Mouse (Mus musculus) cerebellum, adult 11-12 months (tissue): ENCODE measurements around the gene Nae1.
"Not testable (repeated sequence)": the region's sequence is repeated elsewhere in the genome, so short reads cannot be mapped to it uniquely, and the experiment has no call there.

Experiments used
- DNase-seq: peaks from one replicate; pipeline ENCODE4 v3.0.0; 2022

Nae1 gene

DNA sequence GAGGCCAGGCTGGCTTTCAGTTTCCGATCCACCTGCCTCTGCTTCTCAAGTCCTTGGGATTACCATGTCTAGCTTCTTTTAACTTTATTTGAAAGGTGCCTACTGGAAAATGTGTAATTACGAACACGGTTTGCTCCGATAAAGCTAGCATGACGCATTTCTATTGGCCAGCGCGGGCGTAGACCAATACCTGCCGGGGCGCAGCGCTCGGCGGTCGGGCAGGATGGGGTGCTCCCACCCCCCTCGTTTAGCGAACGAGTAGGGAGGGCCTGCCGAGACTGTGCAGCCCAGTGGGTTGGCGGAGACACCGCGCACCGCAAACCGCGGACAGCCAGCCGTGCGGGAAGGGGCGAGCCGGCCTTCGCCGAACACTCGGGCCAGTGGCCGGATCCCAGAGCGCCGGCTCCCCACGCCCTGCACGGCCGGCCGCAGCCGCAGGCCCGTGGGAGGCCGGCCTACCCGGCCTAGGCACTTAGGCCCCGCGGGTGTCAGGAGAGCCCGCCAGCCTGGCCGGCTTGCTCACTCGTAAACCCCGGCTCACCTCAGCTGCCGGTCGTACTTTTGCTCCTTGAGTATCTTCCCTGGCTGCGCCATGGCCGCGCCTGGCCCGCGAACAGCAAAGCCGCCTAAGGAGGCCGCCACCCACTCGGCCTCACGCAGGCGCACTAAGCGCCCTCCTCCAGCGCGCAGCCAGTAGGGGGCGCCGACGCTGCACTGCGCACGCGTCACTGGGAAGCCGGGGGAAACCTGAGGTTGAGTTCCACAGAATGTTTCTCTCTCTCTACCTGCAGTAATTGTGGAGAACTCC, at the start of gene Nae1, which contains the start of gene Car7:
Gene Nae1, minus strand, starts transcription at position 667 of the 808 bp plus-strand sequence.
Gene Car7, plus strand, starts transcription at position 719 of the 808 bp plus-strand sequence.
- DNase-seq = peak; percentile 93

- DNase-seq = not testable (repeated sequence)
Observed at GRCm38 (mm10) chr8:104577606-104578005, 43.2 kb upstream of the Nae1 start.

GRCm38 (mm10) chr8:104576820-104577219, 42.4 kb upstream of the Nae1 start:
- DNase-seq = no peak

DNA sequence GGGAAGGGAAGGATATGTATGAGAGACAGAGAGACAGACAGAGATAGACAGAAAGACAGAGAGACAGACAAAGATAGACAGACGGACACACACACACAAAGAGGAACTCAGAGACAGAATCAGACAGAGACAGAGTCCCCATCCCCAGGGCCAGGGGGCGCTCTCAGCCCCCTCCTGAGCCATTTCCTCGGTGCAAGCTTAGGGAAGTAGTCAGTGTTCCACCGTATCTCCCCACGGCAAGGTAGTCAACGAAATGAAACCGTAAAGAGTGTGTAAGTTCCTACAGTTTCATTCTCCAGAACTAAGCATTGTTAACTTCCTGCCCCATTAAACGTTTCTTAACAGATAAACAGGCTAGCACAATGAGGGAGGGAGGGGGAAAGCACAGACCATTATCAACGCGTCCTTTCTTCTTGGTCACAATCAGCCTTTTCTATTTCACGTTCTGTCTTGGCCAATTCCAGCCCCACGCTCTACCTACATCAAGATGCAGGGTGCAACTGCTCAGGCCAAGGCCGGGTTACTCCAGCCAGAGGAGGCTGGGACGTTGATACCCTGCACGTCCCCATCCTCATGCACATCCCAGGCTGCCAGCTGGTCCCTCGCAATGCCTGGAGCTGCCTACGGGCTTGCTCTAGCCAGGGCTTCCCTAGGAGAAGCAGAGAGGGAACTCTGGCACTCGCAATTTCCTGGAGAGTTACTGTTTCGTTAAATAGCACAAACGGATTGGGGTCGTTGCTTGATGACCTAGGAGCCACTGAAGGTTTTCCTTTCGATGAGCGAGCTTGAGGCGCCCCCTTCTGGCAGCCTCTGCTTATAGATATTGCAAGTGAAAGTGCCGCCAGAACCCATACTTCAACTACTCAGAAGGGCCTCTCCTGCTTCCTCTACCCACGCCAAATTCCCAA, 36.3 kb upstream of the Nae1 start:
- peak; percentile 75 for DNase-seq

DNA sequence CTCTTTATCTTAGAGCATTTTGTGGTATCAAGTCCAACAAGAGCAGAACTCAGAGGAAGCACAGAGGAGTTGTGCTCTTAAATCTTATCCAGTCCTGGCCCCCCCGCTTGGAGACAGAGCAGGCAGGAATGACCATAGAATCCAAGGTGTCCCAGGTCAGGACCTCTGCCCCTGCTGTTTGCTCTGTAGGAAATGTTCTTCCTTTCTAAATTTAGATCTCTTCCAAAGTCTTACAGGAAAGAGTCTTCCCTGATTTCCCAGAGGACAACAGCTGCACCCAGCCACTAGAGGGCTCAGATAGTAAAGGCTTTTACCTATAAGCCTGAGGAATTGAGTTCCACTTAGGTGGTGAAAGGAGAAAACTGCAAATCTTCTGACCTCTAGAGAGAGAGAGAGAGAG, 35.1 kb upstream of the Nae1 start:
- DNase-seq = no peak

DNA sequence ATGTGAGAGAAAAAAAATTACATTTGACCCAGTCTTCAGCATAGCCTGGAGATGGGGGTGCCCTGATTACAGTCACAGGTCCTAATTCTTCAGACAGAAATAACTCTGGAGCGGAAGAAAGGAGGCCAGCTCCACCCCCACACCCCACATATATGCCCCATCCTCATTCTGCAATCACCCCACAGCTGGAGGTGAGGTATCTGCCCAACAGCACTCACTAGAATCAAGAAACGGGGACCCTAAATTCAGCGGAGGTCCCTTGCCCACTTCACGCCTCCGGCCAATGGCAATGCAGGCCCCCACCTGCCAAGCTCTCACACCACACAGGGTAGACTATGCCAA, 31.0 kb upstream of the Nae1 start:
- DNase-seq = peak; percentile 49

GRCm38 (mm10) chr8:104564633-104565456, 30.4 kb upstream of the Nae1 start:
- DNase-seq = peak; percentile 85

GRCm38 (mm10) chr8:104560731-104561130, 26.3 kb upstream of the Nae1 start:
- DNase-seq = no peak

- no peak for DNase-seq
Observed at GRCm38 (mm10) chr8:104557226-104557625, 22.8 kb upstream of the Nae1 start.

- no peak for DNase-seq
Observed at GRCm38 (mm10) chr8:104555191-104555590, 20.8 kb upstream of the Nae1 start.

DNA sequence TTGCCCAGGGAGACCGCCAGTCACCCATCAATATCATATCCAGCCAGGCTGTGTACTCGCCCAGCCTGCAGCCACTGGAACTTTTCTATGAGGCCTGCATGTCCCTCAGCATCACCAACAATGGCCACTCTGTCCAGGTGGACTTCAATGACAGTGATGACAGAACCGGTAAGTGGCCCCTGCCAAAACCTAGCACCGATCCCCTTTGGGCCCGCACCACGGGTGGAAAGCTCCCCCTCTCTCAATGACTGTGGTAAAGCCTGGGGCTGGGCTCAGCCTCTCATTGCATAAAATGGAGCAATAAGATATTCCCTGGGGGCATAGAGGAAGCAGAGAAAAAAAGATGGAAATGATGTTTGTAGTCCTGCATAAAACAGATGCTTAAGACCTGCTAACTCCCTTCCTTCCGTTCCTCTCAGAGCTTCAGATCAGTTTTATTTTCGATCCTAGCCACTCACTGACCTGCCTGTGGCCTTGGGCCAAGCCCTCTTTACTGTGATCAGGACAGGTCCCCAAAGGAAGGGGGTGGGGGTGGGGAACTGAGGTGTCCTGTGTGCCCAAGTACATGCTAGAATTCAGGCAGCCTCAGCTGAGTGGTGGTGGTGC, 9.1 kb upstream of the Nae1 start:
- peak; percentile 33 for DNase-seq

DNA sequence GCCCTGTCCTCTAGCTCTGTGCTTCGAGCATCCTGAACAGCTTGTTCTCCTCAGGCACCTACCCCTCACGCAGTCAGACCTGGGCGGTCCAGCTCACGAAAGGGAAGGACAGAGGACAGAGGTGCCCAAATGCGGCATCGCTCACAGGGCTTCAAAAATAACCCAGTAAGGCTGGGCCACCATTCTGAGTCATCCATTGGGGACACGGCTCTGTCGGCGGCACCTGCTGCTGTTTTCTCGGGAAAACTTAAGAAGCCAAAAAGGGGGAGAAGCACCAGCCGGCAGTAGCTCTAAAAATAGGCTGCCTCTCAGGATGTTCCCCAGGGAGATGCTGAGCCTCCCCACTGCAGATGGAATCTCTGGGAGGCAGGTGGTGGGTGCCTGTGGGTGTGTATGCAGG, 7.7 kb upstream of the Nae1 start:
- DNase-seq = no peak

- DNase-seq = no peak
Observed at GRCm38 (mm10) chr8:104541515-104541880, 7.1 kb upstream of the Nae1 start.

- peak; percentile 60 for DNase-seq
Observed at GRCm38 (mm10) chr8:104540710-104541514, 6.5 kb upstream of the Nae1 start.

DNA sequence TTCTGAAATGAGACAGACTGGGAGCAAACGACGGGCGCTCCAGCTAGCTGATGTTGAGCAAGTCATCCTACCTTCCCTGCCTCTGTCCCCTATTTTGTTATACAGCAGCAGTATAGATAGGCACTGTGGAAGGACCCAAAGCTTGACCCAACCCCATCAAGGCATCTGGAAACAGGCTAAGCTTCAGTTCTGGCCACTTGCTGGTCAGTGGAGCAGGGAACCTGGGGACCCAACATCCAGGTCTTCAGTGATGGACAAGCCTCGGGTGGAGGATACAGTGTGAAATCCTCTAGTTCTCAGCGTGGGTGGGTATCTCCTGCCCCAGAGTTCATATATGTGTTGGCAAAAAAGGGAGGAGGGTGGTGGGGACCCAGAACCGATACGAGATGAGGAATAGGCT, 5.8 kb upstream of the Nae1 start:
- no peak for DNase-seq

DNA sequence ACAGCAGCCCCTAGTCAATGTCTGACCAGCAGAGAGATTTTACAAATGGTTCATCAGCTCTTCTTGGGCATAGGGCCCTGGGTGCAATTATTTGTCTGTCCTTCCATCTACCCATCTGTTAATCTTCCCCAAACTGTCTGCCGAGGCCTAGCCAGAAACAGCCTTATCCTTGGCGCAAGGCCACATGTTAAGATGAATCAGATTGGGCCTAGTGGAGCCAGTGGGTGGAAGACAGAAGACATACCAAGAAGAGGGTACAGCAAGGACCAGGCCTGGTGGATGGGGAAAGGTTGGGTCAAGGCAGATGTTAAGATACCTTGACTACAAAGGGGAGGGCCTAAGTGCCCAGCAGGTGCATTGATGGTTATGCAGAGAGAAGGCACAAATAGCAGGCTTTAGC, 5.1 kb upstream of the Nae1 start:
- no peak for DNase-seq

DNA sequence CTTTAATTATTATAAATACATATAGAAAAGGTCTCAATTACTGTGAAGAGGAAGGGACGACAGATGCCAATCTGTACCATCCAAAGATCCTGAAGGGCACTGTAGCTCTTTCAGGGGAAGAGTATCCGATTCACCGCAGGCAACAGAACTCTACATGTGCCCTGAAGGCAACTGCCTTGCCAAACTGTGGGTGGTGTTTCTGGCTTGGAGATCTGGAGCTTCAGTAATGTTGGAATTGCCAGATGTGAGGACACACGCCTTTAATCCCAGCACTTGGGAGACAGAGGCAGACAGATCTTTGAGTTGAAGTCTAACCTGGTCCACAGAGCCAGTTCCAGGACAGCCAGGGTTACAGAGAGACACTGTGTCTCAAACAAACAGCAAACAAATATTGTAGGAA, 4.5 kb upstream of the Nae1 start:
- DNase-seq = no peak

GRCm38 (mm10) chr8:104536028-104536427, 1.6 kb upstream of the Nae1 start:
- no peak for DNase-seq

DNA sequence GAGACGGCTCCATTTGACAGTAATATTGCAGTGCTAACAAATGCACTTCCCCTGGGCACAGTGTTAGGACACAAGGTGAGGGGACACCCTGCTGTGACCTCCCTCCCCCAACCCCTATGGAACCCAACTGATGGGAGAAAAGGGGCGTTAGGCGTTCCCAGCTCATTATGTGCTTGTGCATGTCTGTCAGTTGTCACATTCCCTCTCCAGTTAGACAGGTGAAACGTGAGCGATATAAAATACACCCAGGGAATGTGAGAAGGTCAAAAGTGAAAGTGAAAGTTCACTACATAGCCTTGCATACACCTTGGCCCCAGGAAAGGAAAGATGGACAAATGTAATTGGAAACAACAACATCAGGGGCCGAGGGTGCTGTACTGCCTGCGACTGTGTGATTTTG, 941 bp upstream of the Nae1 start:
- peak; percentile 54 for DNase-seq

- DNase-seq = peak; percentile 67
Observed at GRCm38 (mm10) chr8:104534779-104535141, 323 bp upstream of the Nae1 start.

- no peak for DNase-seq
Observed at GRCm38 (mm10) chr8:104533551-104533950, 886 bp downstream of the Nae1 start.

GRCm38 (mm10) chr8:104529671-104530070, 4.8 kb downstream of the Nae1 start:
- peak; percentile 86 for DNase-seq
